Mouse (Mus musculus) heart, postnatal 0 days (tissue): ENCODE measurements around the gene Esrrg.

Experiments used
- CTCF ChIP-seq: IDR thresholded peaks from 2 replicates; pipeline ENCODE4 v1.5.1; 2016; ENCODE audit warnings: antibody characterized with exemption, control low read depth, low read depth
- EP300 ChIP-seq: IDR thresholded peaks from 2 replicates; pipeline ENCODE4 v1.6.1; 2016; ENCODE audit warnings: antibody characterized with exemption, low read depth

- TF ChIP-seq CTCF: no peak
- no peak for TF ChIP-seq EP300
These were observed 3.0 kb upstream of the Esrrg start for GRCm38 (mm10) chr1:187605391-187606270.
